22 mouse cellular contexts compared by ENCODE assay signal in genomic region chr8:90300973-90301372, GRCm38 (mm10). TPM values are rescaled to one million over a fixed set of nuclear protein-coding genes. Genes with fewer than 3 reads are reported as not detected.
DNase-seq lines count a peak whose midpoint lies in the region; ATAC-seq and TF ChIP-seq lines count a peak whose summit lies in the region.
"Had no signal": no experiment of that assay in that cellular context is flagged by ENCODE, and none has a peak within 500 bp of the region (broad histone marks: within the 10 kb centered on the region; RNA-seq: fewer than 3 reads in every experiment).

No protein-coding gene starts in this region.

- no peaks in the 10 kb centered on the region for H3K9me3 ChIP-seq in forebrain, embryonic 13.5 days (replicated peaks)
- H3K9me3 ChIP-seq in forebrain, embryonic 11.5 days (ENCODE audit: control insufficient read depth, low read length) = no peaks in the 10 kb centered on the region
- no peaks in the 10 kb centered on the region for H3K9me3 ChIP-seq in hindbrain, embryonic 15.5 days
- H3K9me3 ChIP-seq in midbrain, embryonic 16.5 days (replicated peaks; ENCODE audit: control insufficient read depth, low read length, poor library complexity, severe bottlenecking) = no peaks in the 10 kb centered on the region
- H3K9me3 ChIP-seq: embryonic facial prominence, embryonic 10.5 days; limb, embryonic 12.5 days had no signal

- H3K4me1 ChIP-seq in forebrain, embryonic 13.5 days = peaks cover 66% of the 10 kb centered on the region
- peaks cover 2% of the 10 kb centered on the region; the same call in 1 of the 2 replicates for H3K4me1 ChIP-seq in forebrain, embryonic 11.5 days (replicated peaks; ENCODE audit: control insufficient read depth, insufficient read depth, low read length)
- peaks cover 44% of the 10 kb centered on the region for H3K4me1 ChIP-seq in hindbrain, embryonic 15.5 days (replicated peaks)
- H3K4me1 ChIP-seq in midbrain, embryonic 16.5 days (ENCODE audit: control insufficient read depth, insufficient read depth, low read length) = peaks cover 55% of the 10 kb centered on the region

- no peaks in the 10 kb centered on the region for H3K27me3 ChIP-seq in forebrain, embryonic 13.5 days
- H3K27me3 ChIP-seq in forebrain, embryonic 11.5 days (ENCODE audit: control insufficient read depth, insufficient read depth, low read length) = no peaks in the 10 kb centered on the region
- no peaks in the 10 kb centered on the region for H3K27me3 ChIP-seq in hindbrain, embryonic 15.5 days
- no peaks in the 10 kb centered on the region for H3K27me3 ChIP-seq in midbrain, embryonic 16.5 days (ENCODE audit: control insufficient read depth, insufficient read depth, low read depth, low read length)
- H3K27me3 ChIP-seq: limb, embryonic 12.5 days had no signal

- 11% methylated on average over 2 of the region's 2 CpGs for WGBS in forebrain, embryonic 13.5 days
- WGBS in forebrain, embryonic 11.5 days = 40% methylated on average over 2 of the region's 2 CpGs
- WGBS in hindbrain, embryonic 15.5 days = 20% methylated on average over 2 of the region's 2 CpGs
- 5% methylated on average over 2 of the region's 2 CpGs for WGBS in midbrain, embryonic 16.5 days

- no peak for DNase-seq in forebrain, embryonic 11.5 days (ENCODE audit: low spot score)
- no peak for DNase-seq in layer of hippocampus, adult 2 months (ENCODE audit: low spot score in 2 of 2)
- DNase-seq in layer of hippocampus, postnatal 25 days (ENCODE audit: extremely low spot score in 1 of 2, low spot score in 1 of 2) = no peak
- no peak for DNase-seq in embryo, embryonic 10.5 days (ENCODE audit: low spot score)
- DNase-seq in MN1 (ENCODE audit: low spot score) = no peak
- DNase-seq: adrenal gland, postnatal 14 days; cerebellum, adult 8-10 months; gastrocnemius, postnatal 25 days; liver, postnatal 0 days; thymus, adult 2 months; thymus, postnatal 4 days had no signal

- no peak overlapping the region; the same call in 1 of the 2 replicates for H3K9ac ChIP-seq in forebrain, embryonic 13.5 days
- H3K9ac ChIP-seq in forebrain, embryonic 11.5 days (ENCODE audit: low read length) = no peak overlapping the region
- H3K9ac ChIP-seq in hindbrain, embryonic 15.5 days = no peak overlapping the region
- H3K9ac ChIP-seq in midbrain, embryonic 16.5 days (ENCODE audit: low read depth, low read length) = no peak overlapping the region
- H3K9ac ChIP-seq: limb, embryonic 12.5 days; liver, postnatal 0 days had no signal

- H3K36me3 ChIP-seq in forebrain, embryonic 13.5 days (ENCODE audit: poor library complexity, severe bottlenecking) = peaks cover 19% of the 10 kb centered on the region
- no peaks in the 10 kb centered on the region for H3K36me3 ChIP-seq in forebrain, embryonic 11.5 days (ENCODE audit: control insufficient read depth, insufficient read depth, low read length)
- no peaks in the 10 kb centered on the region for H3K36me3 ChIP-seq in hindbrain, embryonic 15.5 days
- H3K36me3 ChIP-seq in midbrain, embryonic 16.5 days (ENCODE audit: control insufficient read depth, insufficient read depth, low read length) = no peaks in the 10 kb centered on the region
- H3K36me3 ChIP-seq: limb, embryonic 12.5 days had no signal

- peak overlapping the region; percentile 32; the same call in 1 of the 2 replicates for H3K4me2 ChIP-seq in forebrain, embryonic 13.5 days
- H3K4me2 ChIP-seq in forebrain, embryonic 11.5 days (ENCODE audit: low read depth, low read length, severe bottlenecking) = no peak overlapping the region
- no peak overlapping the region for H3K4me2 ChIP-seq in hindbrain, embryonic 15.5 days
- no peak overlapping the region; the same call in 1 of the 2 replicates for H3K4me2 ChIP-seq in midbrain, embryonic 16.5 days (ENCODE audit: low read length)
- H3K4me2 ChIP-seq: limb, embryonic 12.5 days; liver, embryonic 11.5 days had no signal

- TF ChIP-seq CTCF in layer of hippocampus, adult 2 months (conservative IDR thresholded peaks at IDR 0.05) = no peak

- H3K27ac ChIP-seq in forebrain, embryonic 13.5 days = peak overlapping the region; percentile 80
- H3K27ac ChIP-seq in forebrain, embryonic 11.5 days (ENCODE audit: low read depth, low read length) = no peak overlapping the region
- H3K27ac ChIP-seq in layer of hippocampus, adult 2 months = peak overlapping the region; percentile 59; the same call in 1 of the 2 replicates
- peak overlapping the region; percentile 76 for H3K27ac ChIP-seq in hindbrain, embryonic 15.5 days (replicated peaks)
- H3K27ac ChIP-seq in midbrain, embryonic 16.5 days (ENCODE audit: low read length) = peak overlapping the region; percentile 73
- H3K27ac ChIP-seq: embryonic facial prominence, embryonic 10.5 days; kidney, postnatal 0 days; macrophage had no signal

- ATAC-seq in forebrain, embryonic 13.5 days = no peak
- no peak for ATAC-seq in forebrain, embryonic 11.5 days (replicated peaks; ENCODE audit: low FRiP score)
- no peak for ATAC-seq in hindbrain, embryonic 15.5 days (ENCODE audit: low FRiP score, low read depth)
- ATAC-seq in midbrain, embryonic 16.5 days = no peak
- ATAC-seq: intestine, postnatal 0 days; liver, postnatal 0 days; lung, postnatal 0 days had no signal

- no peak overlapping the region for H3K4me3 ChIP-seq in forebrain, embryonic 13.5 days
- no peak overlapping the region for H3K4me3 ChIP-seq in forebrain, embryonic 11.5 days (ENCODE audit: low read depth, low read length)
- no peak overlapping the region for H3K4me3 ChIP-seq in layer of hippocampus, adult 2 months
- H3K4me3 ChIP-seq in hindbrain, embryonic 15.5 days = no peak overlapping the region
- no peak overlapping the region for H3K4me3 ChIP-seq in midbrain, embryonic 16.5 days (ENCODE audit: low read depth, low read length)
- H3K4me3 ChIP-seq: embryonic facial prominence, embryonic 10.5 days; limb, embryonic 12.5 days had no signal

RNA-seq across cellular contexts. Expression of gene Tox3, which starts 47.2 kb away (rescaled TPM):
- polyA plus RNA-seq in forebrain, embryonic 13.5 days (2015; fragmentation: Nextera tagmentation; extraction: Ambion mirVana) = 25.8 and 27.6 TPM in 2 replicates
- 37.0 and 38.0 TPM in 2 replicates for polyA plus RNA-seq in forebrain, embryonic 11.5 days (2014; fragmentation: Nextera tagmentation; extraction: Ambion mirVana)
- total RNA-seq in layer of hippocampus, adult 2 months (2021) = 10 to 100 TPM; 12.3 to 14.0 TPM
- 10 to 100 TPM; 12.4 to 12.7 TPM for total RNA-seq in layer of hippocampus, postnatal 25 days (2021)
- polyA plus RNA-seq in hindbrain, embryonic 15.5 days (2015; fragmentation: Nextera tagmentation; extraction: Ambion mirVana) = 28.0 and 29.4 TPM in 2 replicates
- 17.3 and 21.9 TPM in 2 replicates for polyA plus RNA-seq in midbrain, embryonic 16.5 days (2015; fragmentation: Nextera tagmentation; extraction: Ambion mirVana)
- total RNA-seq: common myeloid progenitor, adult 5-6 weeks had no signal
- polyA plus RNA-seq: macrophage had no signal
